Mouse (Mus musculus) G1E-ER4 (cell line): ENCODE results near the gene Gm13289. TPM values are rescaled to one million over a fixed set of nuclear protein-coding genes. Genes with fewer than 3 reads are reported as not detected.
"Not testable (repeated sequence)": the region's sequence is repeated elsewhere in the genome, so short reads cannot be mapped to it uniquely, and the experiment has no call there.

Source experiments
- GATA1 ChIP-seq: IDR thresholded peaks from one replicate; pipeline ENCODE4 v1.8.0; 2012; ENCODE audit warnings: low read length, inconsistent platforms
- polyA plus RNA-seq: library from polyadenylated mRNA; stranded (reverse); fragments of >175 nt; gene quantifications from 2 replicates; pipeline ENCODE4 v1.2.3, GENCODE M21; 2012

Gene Gm13289
- polyA plus RNA-seq, 1 experiment = not detected

- TF ChIP-seq GATA1 = not testable (repeated sequence)
Observed at GRCm38 (mm10) chr4:88793936-88794675, 17.4 kb downstream of the Gm13289 start, which contains the start of gene Gm13275. Gene Gm13275, plus strand, starts transcription at chr4:88794487.

GRCm38 (mm10) chr4:88797097-88797496 is 20.4 kb downstream of the Gm13289 start, which contains the start of gene Gm13279:
Gene Gm13279, plus strand, starts transcription at chr4:88797397.
- TF ChIP-seq GATA1 = not testable (repeated sequence)

GRCm38 (mm10) chr4:88799365-88799764 is 22.6 kb downstream of the Gm13289 start, which contains the start of gene Gm13285:
Gene Gm13285, plus strand, starts transcription at chr4:88799665.
- not testable (repeated sequence) for TF ChIP-seq GATA1

- not testable (repeated sequence) for TF ChIP-seq GATA1
Observed at GRCm38 (mm10) chr4:88802954-88803353, 26.2 kb downstream of the Gm13289 start, which contains the start of gene Gm13287. Gene Gm13287, plus strand, starts transcription at chr4:88803254.

GRCm38 (mm10) chr4:88805231-88805630 is 28.5 kb downstream of the Gm13289 start, which contains the start of gene Gm13288:
Gene Gm13288, plus strand, starts transcription at chr4:88805531.
- TF ChIP-seq GATA1 = not testable (repeated sequence)

GRCm38 (mm10) chr4:88815928-88816327 is 39.2 kb downstream of the Gm13289 start, which contains the start of gene Ifna7:
Gene Ifna7, plus strand, starts transcription at chr4:88816228.
- no peak for TF ChIP-seq GATA1

GRCm38 (mm10) chr4:88819659-88820058 is 42.9 kb downstream of the Gm13289 start, which contains the start of gene Ifna11:
Gene Ifna11, plus strand, starts transcription at chr4:88819959.
- TF ChIP-seq GATA1 = no peak

- no peak for TF ChIP-seq GATA1
Observed at GRCm38 (mm10) chr4:88822995-88823394, 46.3 kb downstream of the Gm13289 start.

Other genes with a start within 250 kb of the Gm13289 start
- gene Ifna15, start 218.7 kb upstream of the Gm13289 start, polyA plus RNA-seq = not detected in 2 replicates
- gene Ifna14, start 205.1 kb upstream of the Gm13289 start, polyA plus RNA-seq = not detected in 2 replicates
- not detected in 2 replicates for gene Ifna9, start 184.5 kb upstream of the Gm13289 start, polyA plus RNA-seq
- gene Ifna12, start 173.5 kb upstream of the Gm13289 start, polyA plus RNA-seq = not detected in 2 replicates
- not detected in 2 replicates for gene C87499, start 142.5 kb upstream of the Gm13289 start, polyA plus RNA-seq
- not detected in 2 replicates for gene Ifna13, start 132.5 kb upstream of the Gm13289 start, polyA plus RNA-seq
- gene Ifna16, start 100.0 kb upstream of the Gm13289 start, polyA plus RNA-seq = not detected in 2 replicates
- not detected in 2 replicates for gene Ifna2, start 93.0 kb upstream of the Gm13289 start, polyA plus RNA-seq
- gene Ifnab, start 85.6 kb upstream of the Gm13289 start, polyA plus RNA-seq = not detected in 2 replicates
- not detected in 2 replicates for gene Gm26566, start 55.1 kb upstream of the Gm13289 start, polyA plus RNA-seq
- 6.4 and 7.6 TPM in 2 replicates for gene Klhl9, start 54.5 kb upstream of the Gm13289 start, polyA plus RNA-seq
- gene Gm13271, start 22.1 kb upstream of the Gm13289 start, polyA plus RNA-seq = not detected in 2 replicates
- not detected in 2 replicates for gene Gm13283, start 16.8 kb upstream of the Gm13289 start, polyA plus RNA-seq
- not detected in 2 replicates for gene Gm13290, start 3.1 kb upstream of the Gm13289 start, polyA plus RNA-seq
- gene Gm13272, start 2.9 kb downstream of the Gm13289 start, polyA plus RNA-seq = not detected in 2 replicates
- not detected in 2 replicates for gene Ifnz, start 5.2 kb downstream of the Gm13289 start, polyA plus RNA-seq
- gene Gm13276, start 8.8 kb downstream of the Gm13289 start, polyA plus RNA-seq = not detected in 2 replicates
- not detected in 2 replicates for gene Gm13277, start 11.7 kb downstream of the Gm13289 start, polyA plus RNA-seq
- gene Gm13278, start 14.6 kb downstream of the Gm13289 start, polyA plus RNA-seq = not detected in 2 replicates
- not detected in 2 replicates for gene Gm13275, start 17.6 kb downstream of the Gm13289 start, polyA plus RNA-seq
- not detected in 2 replicates for gene Gm13279, start 20.5 kb downstream of the Gm13289 start, polyA plus RNA-seq
- gene Gm13285, start 22.7 kb downstream of the Gm13289 start, polyA plus RNA-seq = not detected in 2 replicates
- not detected in 2 replicates for gene Gm13287, start 26.3 kb downstream of the Gm13289 start, polyA plus RNA-seq
- not detected in 2 replicates for gene Gm13288, start 28.6 kb downstream of the Gm13289 start, polyA plus RNA-seq
- gene Ifna7, start 39.3 kb downstream of the Gm13289 start, polyA plus RNA-seq = not detected in 2 replicates
- gene Ifna11, start 43.0 kb downstream of the Gm13289 start, polyA plus RNA-seq = not detected in 2 replicates
- not detected in 2 replicates for gene Ifna6, start 50.5 kb downstream of the Gm13289 start, polyA plus RNA-seq
- gene Ifna5, start 58.6 kb downstream of the Gm13289 start, polyA plus RNA-seq = not detected in 2 replicates
- not detected in 2 replicates for gene Ifna4, start 64.9 kb downstream of the Gm13289 start, polyA plus RNA-seq
- gene Ifna1, start 73.2 kb downstream of the Gm13289 start, polyA plus RNA-seq = not detected in 2 replicates
- not detected in 2 replicates for gene Ifne, start 103.3 kb downstream of the Gm13289 start, polyA plus RNA-seq